Mouse (Mus musculus) kidney, embryonic 15.5 days (tissue): ENCODE results near the gene Cwc22. TPM values are rescaled to one million over a fixed set of nuclear protein-coding genes. Genes with fewer than 3 reads are reported as not detected.

ENCODE experiments used
- ATAC-seq: fragments of 200-750 bp; cut with Nextera tagmentation; replicated peaks from 2 replicates; pipeline ENCODE4 v1.8.0; 2017; ENCODE audit warnings: moderate TSS enrichment; ENCODE audit not compliant: low FRiP score
- H3K27ac ChIP-seq: fragments of 300-500 bp; sonication (generic); 2 replicates; pipeline ENCODE4 v1.5.1; 2015; ENCODE audit warnings: mild to moderate bottlenecking, inconsistent platforms
- H3K27me3 ChIP-seq: fragments of 300-500 bp; sonication (generic); 2 replicates; pipeline ENCODE4 v1.6.1; 2015; ENCODE audit warnings: inconsistent platforms
- H3K36me3 ChIP-seq: fragments of 300-500 bp; sonication (generic); 2 replicates; pipeline ENCODE4 v1.6.1; 2015; ENCODE audit warnings: inconsistent platforms
- H3K4me1 ChIP-seq: fragments of 300-500 bp; sonication (generic); 2 replicates; pipeline ENCODE4 v1.6.1; 2015; ENCODE audit warnings: inconsistent platforms
- H3K4me2 ChIP-seq: fragments of 300-500 bp; sonication (generic); 2 replicates; pipeline ENCODE4 v1.6.1; 2015; ENCODE audit warnings: moderate library complexity, mild to moderate bottlenecking, inconsistent platforms
- H3K4me3 ChIP-seq: fragments of 300-500 bp; sonication (generic); replicated peaks from 2 replicates; pipeline ENCODE4 v1.5.1; 2015; ENCODE audit warnings: mild to moderate bottlenecking, inconsistent platforms
- H3K9ac ChIP-seq: fragments of 300-500 bp; sonication (generic); 2 replicates; pipeline ENCODE4 v1.6.1; 2015; ENCODE audit warnings: mild to moderate bottlenecking, inconsistent platforms
- H3K9me3 ChIP-seq: fragments of 300-500 bp; sonication (generic); replicated peaks from 2 replicates; pipeline ENCODE4 v1.6.1; 2016; ENCODE audit warnings: inconsistent platforms
- WGBS: fragments of 180-500 bp; shearing (Covaris S2); methylation state at CpG from one replicate; pipeline ENCODE4 v1.1.7; 2015; ENCODE audit warnings: mixed read lengths; 5-methylcytosine and 5-hydroxymethylcytosine counted together
- polyA plus RNA-seq: library from polyadenylated mRNA; unstranded; fragments of >200 nt; fragmentation: Nextera tagmentation; extraction: Ambion mirVana; gene quantifications from 2 replicates; pipeline ENCODE4 v1.2.1, GENCODE M21; 2015

Cwc22 gene
- polyA plus RNA-seq: 33.6 and 34.8 TPM in 2 replicates

- peak within 1 kb of the TSS; percentile 95 for H3K9ac ChIP-seq
- whole genome bisulfite sequencing: under 1% methylated on average over 55 of the region's 55 CpGs
- peak; percentile 95 for ATAC-seq
- H3K4me3 ChIP-seq: peak within 1 kb of the TSS; percentile 86
- no peaks in the 10 kb centered on the region for H3K27me3 ChIP-seq
- H3K36me3 ChIP-seq: no peaks in the 10 kb centered on the region
- peak within 1 kb of the TSS; percentile 85 for H3K27ac ChIP-seq
- peaks cover 8% of the 10 kb centered on the region for H3K4me1 ChIP-seq
- H3K4me2 ChIP-seq: peak within 1 kb of the TSS; percentile 75
- no peaks in the 10 kb centered on the region for H3K9me3 ChIP-seq
Measured at GRCm38 (mm10) chr2:77945596-77946485, at the start of gene Cwc22. Cwc22 (minus strand) TSS chr2:77946375.

- H3K4me2 ChIP-seq: no peak overlapping the region
- H3K4me1 ChIP-seq: no peaks in the 10 kb centered on the region
- no peak overlapping the region for H3K4me3 ChIP-seq
- H3K27me3 ChIP-seq: no peaks in the 10 kb centered on the region
- H3K9me3 ChIP-seq: no peaks in the 10 kb centered on the region
- no peak overlapping the region for H3K27ac ChIP-seq
- 63% methylated on average over 4 of the region's 4 CpGs for WGBS
- no peaks in the 10 kb centered on the region for H3K36me3 ChIP-seq
- no peak overlapping the region for H3K9ac ChIP-seq
- ATAC-seq: no peak
Measured at GRCm38 (mm10) chr2:77993727-77994401, 47.7 kb upstream of the Cwc22 start.

- H3K4me3 ChIP-seq: no peak overlapping the region
- no peak overlapping the region for H3K4me2 ChIP-seq
- no peak for ATAC-seq
- H3K9me3 ChIP-seq: no peaks in the 10 kb centered on the region
- no peak overlapping the region for H3K27ac ChIP-seq
- 72% methylated on average over 3 of the region's 3 CpGs for WGBS
- no peaks in the 10 kb centered on the region for H3K4me1 ChIP-seq
- H3K9ac ChIP-seq: no peak overlapping the region
- no peaks in the 10 kb centered on the region for H3K36me3 ChIP-seq
- no peaks in the 10 kb centered on the region for H3K27me3 ChIP-seq
Measured at GRCm38 (mm10) chr2:77992951-77993604, 46.9 kb upstream of the Cwc22 start.

GRCm38 (mm10) chr2:77990820-77991219, 44.6 kb upstream of the Cwc22 start:
- Histone ChIP-seq H3K27me3 (no peaks in the 10 kb centered on the region), H3K9me3 (no peaks in the 10 kb centered on the region), H3K9ac (no peak overlapping the region), H3K4me3 (no peak overlapping the region), H3K27ac (no peak overlapping the region), H3K36me3 (no peaks in the 10 kb centered on the region), H3K4me2 (no peak overlapping the region), H3K4me1 (no peaks in the 10 kb centered on the region)
- no peak for ATAC-seq
- WGBS: 61% methylated on average over 2 of the region's 2 CpGs

- no peak for ATAC-seq
Measured at GRCm38 (mm10) chr2:77990121-77990520, 43.9 kb upstream of the Cwc22 start.

GRCm38 (mm10) chr2:77989390-77989789, 43.2 kb upstream of the Cwc22 start:
- Histone ChIP-seq H3K4me3 (no peak overlapping the region), H3K27me3 (no peaks in the 10 kb centered on the region), H3K36me3 (no peaks in the 10 kb centered on the region), H3K27ac (no peak overlapping the region), H3K9me3 (no peaks in the 10 kb centered on the region), H3K9ac (no peak overlapping the region), H3K4me2 (no peak overlapping the region), H3K4me1 (no peaks in the 10 kb centered on the region)
- no peak for ATAC-seq
- 82% methylated on average over 1 of the region's 1 CpGs for WGBS

More at GRCm38 (mm10) chr2:77990121-77990520, 43.9 kb upstream of the Cwc22 start:
- Histone ChIP-seq H3K27me3 (no peaks in the 10 kb centered on the region), H3K4me1 (no peaks in the 10 kb centered on the region), H3K27ac (no peak overlapping the region), H3K9ac (no peak overlapping the region), H3K36me3 (no peaks in the 10 kb centered on the region), H3K4me3 (no peak overlapping the region), H3K9me3 (no peaks in the 10 kb centered on the region), H3K4me2 (no peak overlapping the region)

GRCm38 (mm10) chr2:77985991-77986730, 40.0 kb upstream of the Cwc22 start:
- WGBS: 61% methylated on average over 2 of the region's 2 CpGs
- no peak for ATAC-seq

GRCm38 (mm10) chr2:77984209-77984608, 38.0 kb upstream of the Cwc22 start:
- Histone ChIP-seq H3K9me3 (no peaks in the 10 kb centered on the region), H3K4me3 (no peak overlapping the region)
- ATAC-seq: no peak

More at GRCm38 (mm10) chr2:77985991-77986730, 40.0 kb upstream of the Cwc22 start:
- Histone ChIP-seq H3K4me3 (no peak overlapping the region), H3K27me3 (no peaks in the 10 kb centered on the region), H3K4me1 (no peaks in the 10 kb centered on the region), H3K36me3 (no peaks in the 10 kb centered on the region), H3K27ac (no peak overlapping the region), H3K9ac (no peak overlapping the region), H3K4me2 (no peak overlapping the region), H3K9me3 (no peaks in the 10 kb centered on the region)

GRCm38 (mm10) chr2:77981826-77982225, 35.7 kb upstream of the Cwc22 start:
- no peaks in the 10 kb centered on the region for H3K36me3 ChIP-seq
- H3K4me2 ChIP-seq: no peak overlapping the region
- ATAC-seq: no peak
- H3K27ac ChIP-seq: no peak overlapping the region
- 91% methylated on average over 4 of the region's 4 CpGs for WGBS
- H3K4me3 ChIP-seq: no peak overlapping the region
- H3K9ac ChIP-seq: no peak overlapping the region
- H3K9me3 ChIP-seq: no peaks in the 10 kb centered on the region
- H3K4me1 ChIP-seq: no peaks in the 10 kb centered on the region
- no peaks in the 10 kb centered on the region for H3K27me3 ChIP-seq

More at GRCm38 (mm10) chr2:77984209-77984608, 38.0 kb upstream of the Cwc22 start:
- Histone ChIP-seq H3K4me2 (no peak overlapping the region), H3K9ac (no peak overlapping the region), H3K27me3 (no peaks in the 10 kb centered on the region), H3K27ac (no peak overlapping the region), H3K36me3 (no peaks in the 10 kb centered on the region), H3K4me1 (no peaks in the 10 kb centered on the region)
- WGBS: 77% methylated on average over 4 of the region's 4 CpGs

GRCm38 (mm10) chr2:77980696-77981095, 34.5 kb upstream of the Cwc22 start:
- WGBS: 81% methylated on average over 5 of the region's 5 CpGs
- H3K4me3 ChIP-seq: no peak overlapping the region
- H3K4me1 ChIP-seq: no peaks in the 10 kb centered on the region
- H3K27ac ChIP-seq: no peak overlapping the region
- H3K9me3 ChIP-seq: no peaks in the 10 kb centered on the region
- ATAC-seq: no peak
- no peak overlapping the region for H3K9ac ChIP-seq
- H3K27me3 ChIP-seq: no peaks in the 10 kb centered on the region
- H3K36me3 ChIP-seq: no peaks in the 10 kb centered on the region
- H3K4me2 ChIP-seq: no peak overlapping the region

- H3K4me2 ChIP-seq: no peak overlapping the region
- H3K27ac ChIP-seq: no peak overlapping the region
- no peaks in the 10 kb centered on the region for H3K36me3 ChIP-seq
- no peaks in the 10 kb centered on the region for H3K4me1 ChIP-seq
- H3K27me3 ChIP-seq: no peaks in the 10 kb centered on the region
- no peak overlapping the region for H3K9ac ChIP-seq
- H3K9me3 ChIP-seq: no peaks in the 10 kb centered on the region
- H3K4me3 ChIP-seq: no peak overlapping the region
- no peak for ATAC-seq
- WGBS: 83% methylated on average over 2 of the region's 2 CpGs
Measured at GRCm38 (mm10) chr2:77979519-77979918, 33.3 kb upstream of the Cwc22 start.
